ENCODE assay signal across 23 mouse cellular contexts in genomic region chr9:113855441-113855840, GRCm38 (mm10).
"Had no signal": no experiment of that assay in that cellular context is flagged by ENCODE, and none has a peak within 500 bp of the region (broad histone marks: within the 10 kb centered on the region; RNA-seq: fewer than 3 reads in every experiment).

No protein-coding gene starts in this region.

- H3K4me3 ChIP-seq: heart, embryonic 13.5 days; heart, embryonic 15.5 days; hindbrain, embryonic 13.5 days; hindbrain, embryonic 15.5 days; layer of hippocampus, adult 2 months; limb, embryonic 13.5 days; limb, embryonic 15.5 days; liver, embryonic 12.5 days had no signal

- H3K4me2 ChIP-seq: heart, embryonic 11.5 days; heart, embryonic 13.5 days; heart, embryonic 15.5 days; hindbrain, embryonic 13.5 days; hindbrain, embryonic 15.5 days; limb, embryonic 13.5 days; limb, embryonic 15.5 days; liver, embryonic 12.5 days had no signal

- H3K4me1 ChIP-seq: hindbrain, embryonic 13.5 days; hindbrain, embryonic 15.5 days; limb, embryonic 13.5 days; limb, embryonic 15.5 days had no signal

- ATAC-seq: hindbrain, postnatal 0 days; liver, embryonic 12.5 days had no signal

- H3K27me3 ChIP-seq: heart, embryonic 13.5 days; heart, embryonic 15.5 days; hindbrain, embryonic 13.5 days; hindbrain, embryonic 15.5 days; limb, embryonic 13.5 days; limb, embryonic 15.5 days; liver, embryonic 12.5 days had no signal

- DNase-seq: gastrocnemius, postnatal 14 days; gastrocnemius, postnatal 36 days; heart, adult 18-20 months; heart, postnatal 14 days; heart, postnatal 36 days; kidney, adult 18-20 months; kidney, adult 8-10 months; kidney, postnatal 10 days; kidney, postnatal 25 days; kidney, postnatal 4 days; layer of hippocampus, postnatal 36 days; left cerebral cortex, postnatal 4 days had no signal

- H3K27ac ChIP-seq: heart, embryonic 13.5 days; heart, embryonic 15.5 days; hindbrain, embryonic 13.5 days; hindbrain, embryonic 15.5 days; hindbrain, postnatal 0 days; layer of hippocampus, adult 2 months; limb, embryonic 13.5 days; limb, embryonic 15.5 days; liver, embryonic 12.5 days; liver, embryonic 14.5 days had no signal

- H3K9ac ChIP-seq: heart, embryonic 13.5 days; heart, embryonic 15.5 days; hindbrain, embryonic 13.5 days; hindbrain, embryonic 15.5 days; limb, embryonic 13.5 days; limb, embryonic 15.5 days; liver, embryonic 12.5 days; liver, embryonic 14.5 days had no signal

- H3K9me3 ChIP-seq: heart, embryonic 13.5 days; heart, embryonic 15.5 days; hindbrain, embryonic 13.5 days; hindbrain, embryonic 15.5 days; limb, embryonic 13.5 days; limb, embryonic 15.5 days; liver, embryonic 12.5 days had no signal
